Mouse (Mus musculus): ENCODE measurements around the gene Tchp.

Gene Tchp

DNA sequence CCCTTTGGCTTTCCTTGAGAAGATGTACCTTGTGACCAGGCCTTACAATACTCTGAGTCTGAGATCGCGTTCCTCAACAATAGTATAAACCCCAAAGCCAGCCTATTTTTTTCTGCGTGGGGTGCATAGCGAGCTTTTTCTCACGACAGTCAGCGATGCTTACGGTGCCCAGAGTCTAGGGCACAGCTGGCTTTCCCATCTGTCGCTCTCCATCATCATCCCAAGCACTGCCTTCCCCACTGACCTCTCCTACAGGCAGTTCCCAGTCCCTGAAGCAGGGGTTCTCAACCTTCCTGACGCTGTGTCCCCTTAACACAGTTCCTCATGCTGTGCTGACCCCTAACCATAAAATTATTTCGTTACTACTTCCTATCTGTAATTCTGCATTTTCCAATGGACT lies 35.0 kb downstream of the Tchp start:
- no peak for DNase-seq

DNA sequence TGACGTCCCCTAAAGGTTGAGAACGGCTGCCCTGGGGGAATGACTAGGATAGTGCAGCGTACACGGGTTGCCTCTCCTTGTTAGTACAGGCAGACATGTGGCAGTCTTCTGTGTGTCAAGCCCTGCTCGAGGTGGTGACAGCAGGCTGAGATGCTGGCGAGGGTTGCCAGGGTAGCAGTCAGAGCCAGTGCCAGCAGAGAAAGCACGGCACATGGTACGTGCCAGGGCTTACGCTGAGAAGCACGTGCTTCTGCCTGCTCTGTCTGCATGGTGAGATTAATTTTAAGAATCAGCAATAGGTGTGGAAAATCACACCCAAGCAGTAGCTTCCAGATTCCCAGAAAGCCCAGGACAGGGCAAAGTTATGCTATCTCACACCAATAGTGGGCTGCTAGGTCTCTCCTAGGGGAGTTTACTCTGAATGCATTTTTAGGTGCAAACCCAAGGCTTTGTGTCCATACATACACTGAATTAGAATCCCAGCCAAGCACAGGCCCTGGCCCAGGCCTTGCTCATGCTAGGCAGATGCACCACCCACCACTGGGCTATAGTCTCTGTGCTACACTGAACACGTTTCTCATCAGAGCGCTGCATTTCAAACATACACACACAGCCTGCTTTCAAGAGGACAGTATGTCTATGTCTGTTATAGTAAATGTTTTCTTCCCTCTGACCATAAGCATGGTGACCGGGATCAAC lies 35.6 kb downstream of the Tchp start:
- no peak for DNase-seq

DNA sequence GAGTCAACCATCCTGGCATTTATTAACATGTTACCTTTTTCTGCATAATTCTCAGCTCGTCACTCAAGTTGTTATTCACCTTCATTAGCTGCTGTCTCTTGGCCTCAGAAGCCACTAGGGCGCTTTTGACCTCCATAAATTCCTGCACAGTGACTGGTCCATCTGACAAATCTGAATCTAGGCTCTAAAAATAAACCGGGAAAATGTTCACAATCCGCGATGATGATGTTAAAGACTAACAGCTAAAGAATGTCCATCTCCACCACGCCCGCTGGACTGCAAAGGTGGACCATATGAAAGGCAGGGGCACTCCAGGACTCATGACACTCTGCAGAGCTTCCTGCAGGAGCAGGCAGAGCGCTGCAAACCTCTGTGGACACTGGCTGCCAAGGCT lies 36.1 kb downstream of the Tchp start:
- DNase-seq = no peak

DNA sequence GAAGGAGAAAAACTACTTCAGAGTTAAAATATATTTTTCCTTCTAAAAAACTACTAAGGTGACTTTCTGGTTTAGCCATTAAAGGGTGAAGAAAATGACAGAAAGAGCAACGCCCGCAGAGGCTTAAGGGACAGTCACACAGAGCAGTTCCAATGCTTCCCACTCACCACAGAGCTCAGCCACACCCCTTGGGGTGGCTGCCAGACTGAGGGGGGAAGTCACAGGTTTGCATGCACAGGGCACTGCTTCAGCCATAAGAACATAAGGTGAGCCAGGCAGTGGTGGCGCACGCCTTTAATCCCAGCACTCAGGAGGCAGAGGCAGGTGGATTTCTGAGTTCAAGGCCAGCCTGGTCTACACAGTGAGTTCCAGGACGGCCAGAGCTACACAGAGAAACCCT lies 38.0 kb downstream of the Tchp start:
- peak; percentile 41 for DNase-seq

DNA sequence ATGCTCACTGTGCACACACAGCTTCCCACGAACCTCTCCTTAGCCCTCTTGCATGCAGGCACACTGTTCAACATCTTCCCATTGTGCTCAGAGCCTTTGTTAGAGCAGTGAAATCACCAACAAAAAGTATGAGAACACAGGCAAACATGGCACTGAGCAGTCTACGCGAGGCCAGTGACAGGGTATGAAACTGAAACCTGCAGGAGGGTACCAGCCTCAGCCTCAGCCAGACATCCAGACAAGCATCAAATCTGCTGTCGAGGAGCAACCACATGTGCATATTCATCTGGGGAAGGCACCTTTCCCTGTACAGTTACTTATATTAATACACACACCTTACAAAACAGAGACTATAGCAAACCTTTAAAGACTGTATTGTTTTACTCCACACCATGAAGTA lies 39.3 kb downstream of the Tchp start:
- DNase-seq = no peak

DNA sequence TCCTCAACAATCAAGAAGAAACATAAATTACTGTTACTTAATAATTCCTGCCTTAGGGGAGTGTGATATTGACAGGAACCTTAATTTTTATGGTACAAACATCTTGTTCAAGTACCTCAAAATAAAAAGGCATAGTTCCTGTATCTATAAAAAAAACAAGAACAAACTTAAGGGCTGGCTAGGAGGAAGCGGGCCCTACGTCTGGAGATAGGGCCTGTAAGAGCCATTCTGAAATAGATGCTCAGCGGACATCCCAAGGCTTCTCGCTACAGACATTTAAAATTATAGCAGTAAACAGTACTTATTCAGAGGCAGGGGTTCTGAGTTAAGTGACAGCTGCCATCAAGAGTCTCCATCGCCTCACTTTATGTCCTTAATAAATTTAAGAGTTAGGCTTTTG lies 40.0 kb downstream of the Tchp start:
- no peak for DNase-seq

DNA sequence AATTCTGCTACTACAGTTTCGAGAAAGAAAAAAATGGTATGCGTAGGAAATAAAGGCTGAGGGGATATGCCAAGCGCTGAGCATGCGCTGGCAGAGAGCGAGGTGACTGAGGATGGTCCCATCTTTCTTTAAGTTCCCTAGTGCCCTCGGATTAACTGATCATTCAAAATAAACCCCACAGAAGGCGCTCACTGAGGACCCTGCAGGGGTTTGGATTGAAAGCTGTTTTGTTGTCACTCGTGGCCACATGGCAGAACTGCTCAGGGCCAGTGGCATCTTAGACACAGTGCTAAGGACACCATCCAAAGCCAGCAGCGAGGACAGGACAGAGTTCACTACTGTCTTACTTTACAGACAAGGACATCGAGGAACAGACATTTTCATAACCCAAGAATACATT lies 42.8 kb downstream of the Tchp start:
- DNase-seq = no peak

DNA sequence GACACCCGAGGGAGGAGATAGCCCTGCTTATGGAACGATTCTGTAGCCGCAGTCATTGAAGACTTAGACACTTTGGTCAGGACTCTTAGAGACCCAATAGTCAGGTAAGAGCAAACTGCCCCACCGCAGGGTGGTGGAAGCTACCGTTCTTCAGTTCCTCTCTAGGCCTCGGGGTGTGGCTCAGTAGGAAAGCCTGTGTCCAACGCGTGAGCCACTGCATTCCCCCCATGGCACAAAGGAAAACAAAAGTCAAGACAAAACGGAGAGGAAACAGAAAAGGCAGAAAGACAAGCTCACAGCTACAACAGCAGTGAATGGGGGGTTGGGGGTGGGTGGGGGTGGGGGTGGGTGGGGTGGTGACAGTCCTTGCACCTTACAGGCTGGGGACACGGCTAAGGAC lies 44.8 kb downstream of the Tchp start:
- DNase-seq = no peak

DNA sequence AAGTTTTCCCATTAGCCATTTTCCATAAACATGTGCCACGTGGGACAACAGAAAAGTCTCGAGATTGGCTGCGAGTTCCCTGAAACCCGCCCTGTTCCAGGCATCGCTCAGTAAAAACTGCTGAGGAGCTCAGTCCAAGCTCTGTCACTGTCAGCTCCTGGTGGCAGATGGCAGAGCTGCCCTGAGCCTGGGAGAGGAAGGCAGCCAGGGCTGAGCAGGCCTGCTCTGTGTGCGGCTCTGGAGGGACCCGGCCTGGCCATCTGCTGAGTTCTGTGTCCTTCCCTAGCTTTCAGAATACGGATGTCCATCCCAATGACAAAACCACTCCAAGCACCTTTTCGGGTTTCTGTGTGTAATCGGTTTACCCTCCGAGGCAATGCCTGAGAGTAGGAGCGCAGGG lies 45.8 kb downstream of the Tchp start:
- DNase-seq = no peak

DNA sequence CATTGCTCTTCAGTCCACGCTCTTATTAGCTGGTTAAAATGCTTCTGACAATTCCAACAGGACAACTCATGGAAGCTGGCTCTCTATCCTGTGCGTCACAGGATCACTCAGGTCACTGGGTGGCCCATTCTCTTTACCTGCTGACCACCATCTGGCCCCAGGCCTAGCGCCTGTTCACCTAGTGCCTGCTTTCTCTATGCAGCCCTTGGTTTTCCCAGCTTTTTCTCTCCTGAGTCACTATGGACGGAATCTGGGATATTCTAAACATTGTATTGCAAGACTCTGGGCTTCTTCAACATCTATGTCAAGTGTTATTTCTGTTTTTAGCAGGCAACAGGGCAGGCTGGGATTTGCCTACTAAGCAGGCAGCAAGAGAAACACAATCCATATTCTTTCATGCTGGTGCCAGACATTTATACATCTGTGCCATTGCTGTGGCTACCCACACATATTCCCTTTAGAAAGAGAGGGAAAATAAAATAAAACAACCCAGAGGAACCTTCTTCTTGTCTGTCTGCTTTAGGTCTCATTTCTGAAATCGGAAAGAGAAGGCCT lies 52.1 kb downstream of the Tchp start:
- DNase-seq = no peak

DNA sequence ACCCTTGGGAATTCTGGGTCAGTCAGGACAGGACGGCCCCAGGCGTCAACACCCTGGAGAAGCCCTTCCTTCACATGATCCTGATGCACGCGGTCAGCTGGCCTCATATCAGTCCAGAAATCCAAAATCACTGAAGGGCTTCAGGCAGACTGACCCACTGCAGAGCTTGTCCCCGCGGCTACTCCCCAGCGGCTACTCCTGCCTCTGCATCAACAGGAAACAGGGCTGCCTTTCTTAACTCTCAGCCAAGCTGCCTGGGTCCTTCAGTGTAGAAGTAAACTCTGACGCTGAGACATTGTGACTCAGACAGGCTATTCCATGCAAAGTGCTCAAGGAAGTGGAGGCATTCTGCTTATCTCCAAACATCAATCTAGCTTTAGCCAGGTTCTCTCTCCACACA lies 54.4 kb downstream of the Tchp start:
- no peak for DNase-seq

DNA sequence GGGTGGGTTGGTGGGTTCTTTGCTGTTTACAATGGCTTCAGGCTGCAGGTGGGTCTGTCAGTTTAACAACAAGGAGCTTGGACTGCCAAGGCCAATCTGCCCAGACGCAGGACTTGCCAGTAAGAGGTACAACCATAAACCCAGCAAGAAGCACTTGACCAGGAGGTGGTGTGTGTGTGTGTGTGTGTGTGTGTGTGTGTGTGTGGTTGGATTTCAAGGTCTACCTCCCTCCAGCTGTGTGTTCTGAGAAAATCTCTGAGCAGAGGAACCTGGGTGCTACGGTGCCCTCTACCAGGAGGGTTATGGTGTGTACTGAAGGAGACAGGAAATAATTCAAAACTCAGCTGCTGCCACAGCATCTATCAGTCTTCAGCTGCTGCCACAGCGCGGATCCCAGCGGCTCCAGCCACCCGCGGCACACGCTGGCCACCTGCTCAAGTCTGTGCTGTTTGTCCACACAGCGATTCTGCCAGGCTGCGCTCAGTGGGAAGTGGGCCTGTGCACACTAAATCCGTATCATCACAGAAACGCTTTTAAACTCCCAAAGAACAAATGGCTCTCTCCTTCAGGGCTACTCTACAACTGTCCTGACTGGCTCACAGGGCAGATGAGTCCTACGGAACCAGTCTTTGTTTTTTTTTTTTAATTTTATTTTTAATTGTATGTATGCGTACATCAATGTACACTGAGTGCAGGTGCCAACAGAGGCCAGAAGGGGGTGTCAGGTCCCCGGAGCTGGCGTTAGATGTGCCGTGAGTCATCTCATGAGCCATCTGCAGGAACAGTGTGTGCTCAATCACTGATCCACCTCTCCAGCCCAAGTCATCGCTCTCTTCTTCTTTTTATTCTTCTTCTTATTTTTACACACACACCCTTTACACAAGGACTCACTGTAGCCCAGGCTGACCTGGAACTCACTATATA lies 57.5 kb downstream of the Tchp start:
- DNase-seq = no peak

DNA sequence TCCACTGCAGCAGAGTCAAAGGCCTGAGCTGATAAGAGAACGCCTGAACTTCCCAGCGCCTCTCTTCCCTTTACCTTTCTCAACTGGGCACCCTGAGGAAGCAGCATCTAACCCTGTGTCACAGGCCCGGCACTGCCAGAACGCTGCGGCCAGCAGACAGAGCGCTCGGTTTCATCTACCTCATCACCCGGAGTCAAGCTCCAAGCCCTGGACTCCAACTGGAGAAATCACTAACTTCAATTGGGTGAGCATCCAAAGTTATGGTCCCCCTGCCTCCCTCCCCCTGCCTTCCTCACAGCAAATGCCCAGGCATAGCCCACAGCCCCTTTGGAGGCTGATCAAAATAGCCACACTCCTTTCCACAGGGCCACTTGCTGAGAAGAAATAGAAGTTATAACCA lies 59.1 kb downstream of the Tchp start:
- DNase-seq = no peak

DNA sequence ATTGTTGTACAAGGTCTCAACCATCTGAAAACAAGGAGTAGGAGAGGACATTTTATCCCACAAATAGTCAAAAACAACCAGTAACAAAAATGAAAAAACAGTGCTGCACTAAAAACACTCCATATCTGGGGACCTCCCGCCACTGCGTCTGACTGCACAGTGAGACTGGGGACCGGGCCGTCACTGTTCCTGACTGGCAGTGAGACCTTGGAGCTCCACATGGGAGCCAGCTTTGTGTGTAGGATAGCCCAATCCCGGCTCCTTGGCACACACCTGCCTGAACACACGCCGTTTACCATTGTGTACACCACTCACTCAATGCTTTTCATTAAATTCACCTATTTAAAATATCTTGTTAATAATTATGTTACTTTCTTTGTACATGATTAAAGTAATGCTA lies 59.6 kb downstream of the Tchp start:
- DNase-seq = no peak

DNA sequence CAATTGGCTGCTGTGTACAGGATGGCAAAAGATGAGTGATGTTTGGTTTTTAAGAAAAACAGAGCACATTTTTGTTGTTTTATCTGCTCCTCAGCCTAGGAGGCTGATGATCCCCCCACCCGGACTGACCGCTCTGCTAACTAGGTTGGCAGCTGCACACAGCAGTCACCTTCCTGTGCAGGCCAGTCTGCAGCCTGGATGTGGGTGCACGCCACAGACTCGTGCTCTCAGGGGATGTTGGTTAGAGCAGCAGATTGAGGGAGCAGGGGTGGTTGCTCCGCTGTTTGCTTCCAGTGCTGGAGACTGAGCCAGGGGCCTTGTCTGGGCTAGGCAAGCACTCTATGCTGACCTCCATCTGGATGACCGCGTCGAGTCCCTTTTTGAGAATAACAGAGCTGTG lies 62.2 kb downstream of the Tchp start:
- DNase-seq = no peak

DNA sequence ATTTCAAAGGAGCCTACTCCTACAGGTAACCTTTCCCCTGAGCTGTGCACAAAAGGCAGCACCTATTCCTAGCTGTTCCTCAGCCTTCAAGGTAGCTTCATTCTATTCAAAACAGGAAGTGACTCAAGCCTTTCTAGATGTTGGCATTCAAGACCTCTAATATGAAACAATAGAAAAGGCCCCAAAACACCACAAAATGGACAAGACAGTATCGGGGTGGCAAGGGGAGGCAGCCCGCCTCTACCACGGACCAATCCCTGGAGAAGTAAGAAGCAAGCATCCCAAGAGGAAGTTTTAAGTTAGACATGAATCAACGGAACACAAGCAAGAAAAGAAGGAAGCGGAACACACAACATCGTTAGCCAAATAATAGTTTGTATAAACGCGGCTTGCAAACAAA lies 64.2 kb downstream of the Tchp start:
- no peak for DNase-seq
